Mouse (Mus musculus): ENCODE measurements around the gene Marco. TPM values are rescaled to one million over a fixed set of nuclear protein-coding genes. Genes with fewer than 3 reads are reported as not detected.
A peak's percentile ranks its signal among the peaks of the same experiment; 100 is the strongest.

The Marco gene
- 33.9 TPM in 1 of 2 replicates, not detected in the other for polyA plus RNA-seq (2012; ENCODE audit: insufficient read depth, low replicate concordance)

- no peak for TF ChIP-seq FLI1 (IDR thresholded peaks at IDR 0.05; ENCODE audit: low read length)
- TF ChIP-seq GATA1 (IDR thresholded peaks at IDR 0.05; ENCODE audit: borderline replicate concordance, low read length): no peak
- H3K27me3 ChIP-seq (replicated peaks): peaks cover 8% of the 10 kb centered on the region
- H3K4me3 ChIP-seq (replicated peaks): no peak within 1 kb of the TSS
- H3K36me3 ChIP-seq (replicated peaks; ENCODE audit: low read length): no peaks in the 10 kb centered on the region
- H3K4me1 ChIP-seq: no peaks in the 10 kb centered on the region
- no peaks in the 10 kb centered on the region for H3K9me3 ChIP-seq
Observed at GRCm38 (mm10) chr1:120504924-120505323, at the start of gene Marco. Gene Marco (minus strand): TSS chr1:120505024.

GRCm38 (mm10) chr1:120539506-120540029, 34.7 kb upstream of the Marco start:
- H3K4me3 ChIP-seq (replicated peaks): no peak overlapping the region
- H3K27me3 ChIP-seq (replicated peaks): peaks cover 14% of the 10 kb centered on the region
- no peak for TF ChIP-seq FLI1 (IDR thresholded peaks at IDR 0.05; ENCODE audit: low read length)
- no peak for TF ChIP-seq GATA1 (IDR thresholded peaks at IDR 0.05; ENCODE audit: borderline replicate concordance, low read length)
- H3K4me1 ChIP-seq: no peaks in the 10 kb centered on the region
- H3K36me3 ChIP-seq (replicated peaks; ENCODE audit: low read length): no peaks in the 10 kb centered on the region
- no peaks in the 10 kb centered on the region for H3K9me3 ChIP-seq

- no peaks in the 10 kb centered on the region for H3K9me3 ChIP-seq
- peaks cover 12% of the 10 kb centered on the region for H3K27me3 ChIP-seq (replicated peaks)
- TF ChIP-seq GATA1 (IDR thresholded peaks at IDR 0.05; ENCODE audit: borderline replicate concordance, low read length) (no peak), FLI1 (IDR thresholded peaks at IDR 0.05; ENCODE audit: low read length) (no peak)
- H3K4me1 ChIP-seq: peaks cover 21% of the 10 kb centered on the region
- H3K36me3 ChIP-seq (replicated peaks; ENCODE audit: low read length): no peaks in the 10 kb centered on the region
- H3K4me3 ChIP-seq (replicated peaks): no peak overlapping the region
Observed at GRCm38 (mm10) chr1:120536998-120537397, 32.2 kb upstream of the Marco start.

GRCm38 (mm10) chr1:120535919-120536318, 31.1 kb upstream of the Marco start:
- TF ChIP-seq GATA1 (IDR thresholded peaks at IDR 0.05; ENCODE audit: borderline replicate concordance, low read length) (no peak), FLI1 (IDR thresholded peaks at IDR 0.05; ENCODE audit: low read length) (no peak)
- H3K9me3 ChIP-seq: no peaks in the 10 kb centered on the region
- no peaks in the 10 kb centered on the region for H3K36me3 ChIP-seq (replicated peaks; ENCODE audit: low read length)
- H3K4me1 ChIP-seq: peaks cover 29% of the 10 kb centered on the region
- peaks cover 11% of the 10 kb centered on the region for H3K27me3 ChIP-seq (replicated peaks)
- no peak overlapping the region for H3K4me3 ChIP-seq (replicated peaks)

- Histone ChIP-seq H3K9me3 (peaks cover 12% of the 10 kb centered on the region), H3K36me3 (replicated peaks; ENCODE audit: low read length) (no peaks in the 10 kb centered on the region), H3K4me1 (peaks cover 29% of the 10 kb centered on the region), H3K4me3 (replicated peaks) (peak overlapping the region; percentile 70), H3K27me3 (replicated peaks) (no peaks in the 10 kb centered on the region)
- no peak for TF ChIP-seq GATA1 (IDR thresholded peaks at IDR 0.05; ENCODE audit: borderline replicate concordance, low read length)
- no peak for TF ChIP-seq FLI1 (IDR thresholded peaks at IDR 0.05; ENCODE audit: low read length)
Observed at GRCm38 (mm10) chr1:120532321-120532916, 27.6 kb upstream of the Marco start.

- TF ChIP-seq GATA1 (IDR thresholded peaks at IDR 0.05; ENCODE audit: borderline replicate concordance, low read length): no peak
- no peak for TF ChIP-seq FLI1 (IDR thresholded peaks at IDR 0.05; ENCODE audit: low read length)
- H3K4me1 ChIP-seq: peaks cover 29% of the 10 kb centered on the region
- peaks cover 15% of the 10 kb centered on the region for H3K9me3 ChIP-seq
- H3K36me3 ChIP-seq (replicated peaks; ENCODE audit: low read length): no peaks in the 10 kb centered on the region
- no peaks in the 10 kb centered on the region for H3K27me3 ChIP-seq (replicated peaks)
- no peak overlapping the region for H3K4me3 ChIP-seq (replicated peaks)
Observed at GRCm38 (mm10) chr1:120531770-120532169, 26.9 kb upstream of the Marco start.

- peaks cover 24% of the 10 kb centered on the region for H3K9me3 ChIP-seq
- H3K27me3 ChIP-seq (replicated peaks): no peaks in the 10 kb centered on the region
- H3K36me3 ChIP-seq (replicated peaks; ENCODE audit: low read length): no peaks in the 10 kb centered on the region
- no peak overlapping the region for H3K4me3 ChIP-seq (replicated peaks)
- TF ChIP-seq FLI1 (IDR thresholded peaks at IDR 0.05; ENCODE audit: low read length) (no peak), GATA1 (IDR thresholded peaks at IDR 0.05; ENCODE audit: borderline replicate concordance, low read length) (no peak)
- peaks cover 29% of the 10 kb centered on the region for H3K4me1 ChIP-seq
Observed at GRCm38 (mm10) chr1:120529881-120530280, 25.1 kb upstream of the Marco start.

- TF ChIP-seq GATA1 (IDR thresholded peaks at IDR 0.05; ENCODE audit: borderline replicate concordance, low read length) (no peak), FLI1 (IDR thresholded peaks at IDR 0.05; ENCODE audit: low read length) (no peak)
- H3K27me3 ChIP-seq (replicated peaks): peaks cover 4% of the 10 kb centered on the region
- no peaks in the 10 kb centered on the region for H3K4me1 ChIP-seq
- no peak overlapping the region for H3K4me3 ChIP-seq (replicated peaks)
- H3K9me3 ChIP-seq: no peaks in the 10 kb centered on the region
- no peaks in the 10 kb centered on the region for H3K36me3 ChIP-seq (replicated peaks; ENCODE audit: low read length)
Observed at GRCm38 (mm10) chr1:120517618-120518017, 12.8 kb upstream of the Marco start.

GRCm38 (mm10) chr1:120510311-120510710, 5.5 kb upstream of the Marco start:
- H3K4me3 ChIP-seq (replicated peaks): no peak overlapping the region
- H3K27me3 ChIP-seq (replicated peaks): no peaks in the 10 kb centered on the region
- no peaks in the 10 kb centered on the region for H3K4me1 ChIP-seq
- H3K9me3 ChIP-seq: peaks cover 9% of the 10 kb centered on the region
- TF ChIP-seq FLI1 (IDR thresholded peaks at IDR 0.05; ENCODE audit: low read length) (no peak), GATA1 (IDR thresholded peaks at IDR 0.05; ENCODE audit: borderline replicate concordance, low read length) (no peak)
- no peaks in the 10 kb centered on the region for H3K36me3 ChIP-seq (replicated peaks; ENCODE audit: low read length)

- H3K4me3 ChIP-seq (replicated peaks): no peak overlapping the region
- H3K9me3 ChIP-seq: peaks cover 9% of the 10 kb centered on the region
- no peaks in the 10 kb centered on the region for H3K36me3 ChIP-seq (replicated peaks; ENCODE audit: low read length)
- no peaks in the 10 kb centered on the region for H3K4me1 ChIP-seq
- peaks cover 5% of the 10 kb centered on the region for H3K27me3 ChIP-seq (replicated peaks)
- TF ChIP-seq GATA1 (IDR thresholded peaks at IDR 0.05; ENCODE audit: borderline replicate concordance, low read length) (no peak), FLI1 (IDR thresholded peaks at IDR 0.05; ENCODE audit: low read length) (no peak)
Observed at GRCm38 (mm10) chr1:120508976-120509375, 4.2 kb upstream of the Marco start.
